Mouse (Mus musculus): Measurements from ENCODE around the gene Ak9.
A peak's percentile ranks its signal among the peaks of the same experiment; 100 is the strongest.
"Not testable (repeated sequence)": the region's sequence is repeated elsewhere in the genome, so short reads cannot be mapped to it uniquely, and the experiment has no call there.

The Ak9 gene

DNA sequence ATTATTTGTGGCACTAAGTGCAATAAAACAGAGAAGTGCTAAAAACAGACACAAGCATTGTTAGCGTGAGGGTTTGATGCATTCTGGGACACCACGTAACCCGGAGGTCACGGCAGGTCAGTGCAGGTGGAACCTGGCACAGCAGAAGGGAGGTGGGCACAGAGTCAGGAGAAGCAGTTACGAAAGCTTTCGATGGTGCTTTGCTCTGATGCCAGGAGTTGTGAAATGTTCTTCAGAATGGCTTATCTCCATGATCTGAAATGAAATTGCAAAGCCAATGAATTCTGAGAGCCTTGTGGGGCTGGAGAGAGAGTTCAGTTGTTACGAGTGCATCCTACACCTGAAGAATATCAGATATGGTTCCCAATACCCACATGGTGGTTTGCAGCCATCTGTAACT lies 37.6 kb downstream of the Ak9 start:
- DNase-seq: no peak

- no peak for DNase-seq
Measured at GRCm38 (mm10) chr10:41365086-41365485, 61.3 kb downstream of the Ak9 start.

- no peak for DNase-seq
Measured at GRCm38 (mm10) chr10:41380466-41380865, 76.7 kb downstream of the Ak9 start.

GRCm38 (mm10) chr10:41385506-41386221 lies 81.9 kb downstream of the Ak9 start:
- DNase-seq: peak; percentile 13 to 15

DNA sequence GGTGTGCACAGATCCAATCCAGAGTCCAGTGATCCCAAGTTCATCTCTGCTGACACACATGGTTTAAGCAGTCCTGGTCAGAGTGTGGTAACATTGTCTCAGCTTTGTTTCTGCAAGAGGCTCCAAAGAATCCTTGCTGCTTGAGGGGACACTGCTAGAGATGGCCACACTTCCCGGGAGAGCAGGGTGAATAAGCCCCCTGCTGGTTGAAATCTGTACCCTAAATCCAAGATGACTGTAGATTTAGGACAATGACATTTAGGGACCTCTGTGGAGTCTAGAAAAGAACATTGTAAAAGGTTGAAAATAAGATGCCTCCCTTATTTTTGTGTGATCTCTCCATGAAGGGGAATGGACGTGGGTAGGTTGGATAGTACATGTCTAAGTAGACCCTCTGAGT lies 89.8 kb downstream of the Ak9 start:
- DNase-seq: no peak

DNA sequence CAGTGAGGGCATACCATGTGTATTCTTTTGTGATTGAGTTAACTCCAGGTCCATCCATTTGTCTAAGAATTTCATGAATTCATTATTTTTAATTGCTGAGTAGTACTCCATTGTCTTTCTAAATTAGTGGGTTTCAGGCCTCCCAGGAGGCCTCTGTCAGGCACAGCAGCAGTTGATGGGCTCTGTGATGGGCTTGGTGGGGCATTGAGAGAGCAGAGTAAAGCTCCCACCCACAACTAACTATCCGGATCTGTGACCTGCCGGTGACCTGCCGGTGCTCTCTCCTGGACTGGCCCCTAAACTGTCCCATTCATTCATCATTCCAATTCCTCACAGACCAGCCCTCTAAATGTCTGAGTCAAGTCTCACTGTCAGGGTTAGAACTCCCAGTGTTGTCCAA lies 97.3 kb downstream of the Ak9 start:
- no peak for DNase-seq

DNA sequence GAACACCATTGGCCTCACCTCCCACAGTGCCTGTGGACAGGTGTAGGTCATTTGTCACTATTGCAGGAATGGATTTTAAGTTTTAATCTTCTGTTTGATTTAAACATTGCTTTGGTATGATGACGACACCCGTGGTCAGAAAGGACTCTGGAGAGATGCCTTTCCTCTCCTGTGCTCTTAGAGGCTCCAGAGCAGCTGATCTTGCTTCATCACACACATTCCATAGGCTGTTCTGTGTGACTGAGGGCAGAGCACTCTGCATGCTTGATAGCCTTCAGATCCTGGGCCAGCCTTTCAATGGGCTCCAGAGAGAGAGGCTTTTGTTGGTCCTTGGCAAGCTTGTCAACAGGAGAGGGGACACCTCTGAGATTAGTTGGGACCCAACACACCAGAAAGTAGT lies 99.6 kb downstream of the Ak9 start:
- DNase-seq: no peak

DNA sequence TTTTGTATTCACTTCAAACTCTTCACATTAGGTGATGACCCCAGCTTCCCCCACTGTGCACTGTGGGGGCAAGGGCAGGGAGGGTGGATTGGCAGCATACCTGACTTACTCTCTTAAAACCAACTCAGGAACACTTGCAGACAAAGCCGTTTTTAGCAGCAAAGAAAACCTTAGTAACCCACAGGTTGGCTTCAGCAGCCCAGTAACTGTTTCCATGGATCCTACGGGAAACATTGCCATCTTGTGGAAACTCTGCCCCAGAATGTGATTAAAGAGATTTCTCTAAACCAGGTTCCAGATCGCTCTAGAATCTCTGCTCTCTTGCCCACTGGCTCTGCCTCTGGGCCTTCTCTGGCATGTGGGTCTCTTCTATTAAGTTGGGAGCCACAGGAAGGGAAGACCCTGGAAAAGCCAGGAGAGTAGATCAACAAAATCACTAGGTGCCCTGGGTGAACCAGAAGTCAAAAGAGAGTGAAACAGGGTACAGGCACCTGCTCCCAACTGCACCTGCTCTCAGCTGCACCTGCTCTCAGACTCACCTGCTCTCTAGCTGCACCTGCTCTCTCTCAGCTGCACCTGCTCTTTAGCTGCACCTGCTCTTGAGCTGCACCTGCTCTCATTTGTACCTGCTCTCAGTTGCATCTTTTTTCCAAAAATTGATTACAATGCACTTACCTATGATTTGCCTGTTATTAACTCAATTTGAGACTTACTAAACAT lies 100.3 kb downstream of the Ak9 start:
- DNase-seq: no peak

DNA sequence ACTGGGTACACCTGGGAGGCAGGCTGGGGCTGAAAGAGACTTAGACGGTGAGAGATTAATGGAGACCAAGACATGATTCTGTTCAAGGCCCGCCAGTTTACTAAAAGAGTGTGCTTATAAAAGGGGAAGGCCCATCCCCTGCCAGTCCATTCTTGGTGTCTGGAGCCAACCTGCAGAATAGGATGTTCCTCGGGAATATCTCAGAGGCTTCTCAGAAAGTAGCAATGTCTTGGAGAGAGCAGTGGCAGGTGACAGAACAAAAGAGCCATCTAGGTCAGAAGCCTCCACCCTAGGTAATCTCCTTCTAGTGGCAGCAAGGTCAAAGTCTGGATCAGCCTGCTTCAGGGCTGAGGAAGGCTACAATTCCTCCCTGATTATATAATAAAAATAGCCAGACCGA lies 106.4 kb downstream of the Ak9 start:
- not testable (repeated sequence) for DNase-seq

- DNase-seq: not testable (repeated sequence)
Measured at GRCm38 (mm10) chr10:41410821-41411220, 107.0 kb downstream of the Ak9 start.

- not testable (repeated sequence) for DNase-seq
Measured at GRCm38 (mm10) chr10:41413471-41413870, 109.7 kb downstream of the Ak9 start.

DNA sequence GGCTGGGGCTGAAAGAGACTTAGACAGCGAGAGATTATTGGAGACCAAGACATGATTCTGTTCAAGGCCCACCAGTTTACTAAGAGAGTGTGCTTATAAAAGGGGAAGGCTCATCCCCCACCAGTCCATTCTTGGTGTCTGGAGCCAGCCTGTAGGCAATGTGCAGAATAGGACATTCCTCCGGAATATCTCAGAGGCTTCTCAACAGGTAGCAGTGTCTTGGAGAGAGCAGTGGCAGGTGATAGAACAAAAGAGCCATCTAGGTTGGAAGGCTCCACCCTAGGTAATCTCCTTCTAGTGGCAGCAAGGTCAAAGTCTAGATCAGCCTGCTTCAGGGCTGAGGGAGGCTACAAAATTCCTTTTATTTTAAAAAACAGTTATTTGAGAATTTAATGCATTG lies 111.6 kb downstream of the Ak9 start:
- DNase-seq: not testable (repeated sequence)

DNA sequence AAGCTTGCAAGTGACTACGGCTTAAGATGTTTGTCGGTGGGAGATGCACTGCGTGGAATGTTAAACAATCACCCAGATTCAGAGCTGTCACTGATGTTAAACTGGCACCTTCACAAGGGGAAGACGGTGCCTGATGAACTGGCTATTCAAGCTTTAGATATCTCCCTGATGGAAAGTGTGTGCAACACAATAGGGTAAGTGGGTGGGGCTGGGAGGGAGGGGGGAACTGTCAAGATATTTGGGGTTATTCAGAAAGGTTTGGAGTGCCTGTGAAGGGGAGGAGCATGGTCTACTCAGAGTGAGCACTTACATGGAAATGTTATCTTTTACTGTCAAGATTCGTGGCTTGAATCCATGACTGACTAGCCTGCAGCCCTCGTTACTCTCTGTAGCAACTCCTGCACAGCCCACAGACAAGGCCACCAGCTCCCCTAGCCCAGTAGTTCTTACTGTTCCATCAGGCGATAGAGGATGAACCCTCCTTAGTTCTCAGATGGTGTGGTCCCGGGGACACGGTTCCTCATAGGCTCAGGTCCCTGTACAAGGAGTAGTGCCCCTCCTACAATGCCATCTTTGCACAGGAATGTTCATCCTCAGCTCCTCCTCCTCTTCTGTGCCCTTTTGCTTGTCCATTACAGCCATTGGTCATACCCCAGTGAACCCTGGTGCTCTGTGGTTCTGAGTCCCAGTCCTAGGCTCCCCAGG lies 116.9 kb downstream of the Ak9 start:
- DNase-seq: no peak

DNA sequence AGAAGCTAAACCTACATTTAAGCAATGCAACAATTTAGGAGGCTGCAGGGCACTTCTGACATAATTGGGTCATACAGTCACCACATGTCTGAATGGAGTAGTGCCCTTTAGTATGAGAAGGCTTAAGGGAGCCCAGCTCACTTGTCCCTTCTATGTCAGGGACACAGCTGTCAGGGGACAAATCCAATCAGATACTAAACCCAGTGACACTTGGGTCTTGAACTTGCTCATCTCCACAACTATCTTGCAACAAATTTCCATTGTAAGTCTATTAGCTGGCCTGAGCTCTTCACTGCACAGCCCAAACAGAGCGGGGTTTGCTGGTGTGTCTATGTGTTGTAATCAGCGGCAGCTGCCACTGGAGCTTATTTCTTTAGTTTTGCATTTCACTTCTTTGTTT lies 119.9 kb downstream of the Ak9 start:
- no peak for DNase-seq

- no peak for DNase-seq
Measured at GRCm38 (mm10) chr10:41426368-41426767, 122.6 kb downstream of the Ak9 start.

DNA sequence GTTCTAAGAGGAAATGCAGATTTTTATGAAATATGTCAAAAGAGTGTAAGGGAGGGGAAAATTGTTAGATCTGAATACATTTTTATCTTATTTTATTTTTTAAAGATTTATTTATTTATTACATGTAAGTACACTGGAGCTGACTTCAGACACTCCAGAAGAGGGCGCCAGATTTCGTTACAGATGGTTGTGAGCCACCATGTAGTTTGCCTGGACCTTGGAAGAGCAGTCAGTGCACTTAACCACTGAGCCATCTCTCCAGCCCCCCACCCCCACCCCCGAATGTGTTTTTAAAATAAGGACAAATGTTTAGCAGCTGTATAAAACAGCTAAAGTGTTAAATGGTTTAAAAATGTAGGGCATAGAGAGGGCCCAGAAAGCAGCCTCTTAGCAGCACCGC lies 130.8 kb downstream of the Ak9 start:
- DNase-seq: peak; percentile 54 to 75

GRCm38 (mm10) chr10:41435141-41435540 lies 131.4 kb downstream of the Ak9 start:
- DNase-seq: no peak

GRCm38 (mm10) chr10:41448216-41448615 lies 144.4 kb downstream of the Ak9 start:
- DNase-seq: no peak

GRCm38 (mm10) chr10:41449684-41450083 lies 145.9 kb downstream of the Ak9 start:
- DNase-seq: peak; percentile 39 to 53

DNA sequence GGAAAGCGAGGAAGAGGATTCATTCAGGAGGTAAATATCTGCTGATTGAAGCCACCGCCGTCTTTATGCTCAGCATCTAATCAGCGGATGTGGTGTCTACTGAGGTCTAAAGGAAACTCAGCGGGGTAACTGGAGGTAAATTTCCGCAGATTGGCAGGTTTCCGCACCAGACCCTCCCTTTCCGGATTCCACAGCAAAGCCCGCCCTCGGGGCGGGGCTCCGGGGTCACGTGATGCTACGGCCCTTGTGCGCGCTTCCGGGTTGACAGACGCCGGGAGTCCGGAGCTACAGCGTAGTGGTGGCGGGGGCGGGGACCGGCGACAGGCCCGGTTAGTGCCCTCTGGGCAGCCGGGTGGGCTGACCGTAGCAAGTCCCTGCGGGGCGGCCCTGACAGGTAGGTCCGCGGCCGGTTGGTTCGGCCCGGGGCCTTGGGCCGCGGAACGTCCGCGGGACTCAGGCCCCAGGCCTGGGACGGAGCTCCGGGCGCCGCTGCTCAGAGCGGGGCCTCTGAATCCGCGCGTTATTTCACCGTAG lies 146.4 kb downstream of the Ak9 start, which contains the start of gene Zbtb24:
Gene Zbtb24 (plus strand): TSS at position 247 of the 534 bp plus-strand sequence.
- DNase-seq: peak; percentile 96

DNA sequence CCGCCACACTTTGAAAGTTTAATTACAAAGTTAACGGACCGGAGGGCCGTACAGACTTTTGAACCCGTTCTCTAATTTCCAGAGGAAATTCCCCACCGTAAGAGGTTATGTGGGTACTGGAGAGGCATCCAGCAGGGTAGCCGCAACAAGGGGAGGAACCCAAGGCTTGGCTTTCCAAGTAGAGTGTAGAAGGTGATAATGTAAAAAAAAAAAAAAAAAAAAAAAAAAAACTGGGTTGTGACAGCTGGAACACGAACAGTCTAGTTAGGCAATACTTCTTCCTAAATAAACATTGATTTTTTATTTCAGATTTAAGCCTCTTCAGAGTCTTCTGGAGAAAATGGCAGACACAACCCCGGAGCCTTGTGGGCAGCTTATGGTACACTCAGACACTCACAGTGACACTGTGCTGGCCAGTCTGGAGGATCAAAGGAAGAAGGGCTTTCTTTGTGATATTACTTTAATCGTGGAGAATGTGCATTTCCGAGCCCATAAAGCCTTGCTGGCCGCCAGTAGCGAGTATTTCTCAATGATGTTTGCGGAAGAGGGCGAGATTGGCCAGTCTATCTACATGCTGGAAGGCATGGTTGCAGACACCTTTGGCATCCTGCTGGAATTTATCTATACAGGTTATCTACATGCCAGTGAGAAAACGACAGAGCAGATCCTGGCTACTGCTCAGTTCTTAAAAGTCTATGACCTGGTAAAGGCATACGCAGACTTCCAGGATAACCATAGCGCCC lies 147.2 kb downstream of the Ak9 start:
- DNase-seq: no peak

DNA sequence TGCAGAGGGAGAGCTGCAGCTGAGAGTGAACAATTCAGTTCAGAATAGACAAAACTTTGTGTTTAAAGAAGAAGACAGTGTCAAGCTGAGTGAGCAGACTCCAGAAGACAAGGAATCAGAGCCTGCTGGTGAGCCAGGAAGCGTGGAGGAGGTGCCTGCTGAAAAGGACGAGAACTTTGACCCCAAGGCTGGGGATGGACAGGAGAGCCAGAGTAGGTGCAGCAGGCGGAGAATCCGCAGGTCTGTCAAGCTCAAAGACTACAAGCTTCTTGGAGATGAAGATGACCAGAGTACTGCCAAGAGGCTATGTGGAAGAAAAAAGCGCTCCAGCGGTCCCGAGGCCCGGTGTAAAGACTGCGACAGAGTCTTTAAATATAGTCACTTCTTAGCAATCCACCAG lies 147.9 kb downstream of the Ak9 start:
- DNase-seq: peak; percentile 70 to 73

DNA sequence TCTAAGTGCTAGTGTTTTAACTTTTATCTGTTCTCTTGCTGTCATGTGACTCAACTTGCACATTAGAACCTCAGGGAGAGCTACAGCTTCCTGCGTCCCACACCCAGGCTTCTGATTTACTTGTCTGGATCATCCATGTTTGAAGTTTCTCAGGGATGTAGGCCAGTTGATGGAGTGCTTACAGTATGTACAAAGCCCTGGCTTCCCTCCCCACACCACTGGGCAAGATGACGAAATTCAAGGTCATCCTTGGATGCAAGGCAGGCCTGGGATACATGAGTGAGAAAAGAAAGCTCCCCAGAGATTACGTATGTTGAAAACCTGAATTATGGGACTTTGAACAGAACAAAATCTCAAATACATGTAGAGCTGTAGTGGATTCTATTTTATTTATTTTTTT lies 149.0 kb downstream of the Ak9 start:
- DNase-seq: no peak
